Mouse (Mus musculus) forebrain, embryonic 11.5 days (tissue): ENCODE data around the gene Ptgr1. TPM values are rescaled to one million over a fixed set of nuclear protein-coding genes. Genes with fewer than 3 reads are reported as not detected.

ENCODE experiments used
- ATAC-seq: fragments of 200-750 bp; cut with Nextera tagmentation; replicated peaks from 2 replicates; pipeline ENCODE4 v1.8.0; 2017; ENCODE audit warnings: moderate TSS enrichment; ENCODE audit not compliant: low FRiP score
- DNase-seq: peaks from one replicate; pipeline ENCODE4 v3.0.0-alpha.2; 2017; ENCODE audit warnings: low spot score
- H3K27ac ChIP-seq: fragments of 300-500 bp; sonication (generic); 2 replicates; pipeline ENCODE4 v1.5.1; 2014; ENCODE audit warnings: low read depth, low read length
- H3K27me3 ChIP-seq: fragments of 300-500 bp; sonication (generic); 2 replicates; pipeline ENCODE4 v1.6.1; 2014; ENCODE audit warnings: mild to moderate bottlenecking, low read length, mixed read lengths; ENCODE audit not compliant: control insufficient read depth, insufficient read depth
- H3K36me3 ChIP-seq: fragments of 300-500 bp; sonication (generic); 2 replicates; pipeline ENCODE4 v1.6.1; 2014; ENCODE audit warnings: mild to moderate bottlenecking, low read length, moderate library complexity, mixed read lengths; ENCODE audit not compliant: control insufficient read depth, insufficient read depth
- H3K4me1 ChIP-seq: fragments of 300-500 bp; sonication (generic); replicated peaks from 2 replicates; pipeline ENCODE4 v1.6.1; 2014; ENCODE audit warnings: low read length, mixed read lengths; ENCODE audit not compliant: control insufficient read depth, insufficient read depth
- H3K4me2 ChIP-seq: fragments of 300-500 bp; sonication (generic); 2 replicates; pipeline ENCODE4 v1.6.1; 2014; ENCODE audit warnings: low read depth, mild to moderate bottlenecking, low read length, moderate library complexity, mixed read lengths; ENCODE audit not compliant: severe bottlenecking
- H3K4me3 ChIP-seq: fragments of 300-500 bp; sonication (generic); 2 replicates; pipeline ENCODE4 v1.5.1; 2014; ENCODE audit warnings: low read depth, low read length
- H3K9ac ChIP-seq: fragments of 300-500 bp; sonication (generic); 2 replicates; pipeline ENCODE4 v1.6.1; 2014; ENCODE audit warnings: low read length
- H3K9me3 ChIP-seq: fragments of 300-500 bp; sonication (generic); 2 replicates; pipeline ENCODE4 v1.6.1; 2016; ENCODE audit warnings: low read length, mixed read lengths; ENCODE audit not compliant: control insufficient read depth
- WGBS: fragments of 180-500 bp; shearing (Covaris S2); extraction: QIAGEN DNeasy Blood & Tissue Kit; methylation state at CpG from one replicate; pipeline ENCODE4 v1.1.7; 2014; 5-methylcytosine and 5-hydroxymethylcytosine counted together
- polyA plus RNA-seq: library from polyadenylated mRNA; unstranded; fragments of >200 nt; fragmentation: Nextera tagmentation; extraction: Ambion mirVana; gene quantifications from 2 replicates; pipeline ENCODE4 v1.2.1, GENCODE M21; 2014

Ptgr1 gene
- polyA plus RNA-seq, 1 experiment from 2014 or later, result 16.6 TPM

DNA sequence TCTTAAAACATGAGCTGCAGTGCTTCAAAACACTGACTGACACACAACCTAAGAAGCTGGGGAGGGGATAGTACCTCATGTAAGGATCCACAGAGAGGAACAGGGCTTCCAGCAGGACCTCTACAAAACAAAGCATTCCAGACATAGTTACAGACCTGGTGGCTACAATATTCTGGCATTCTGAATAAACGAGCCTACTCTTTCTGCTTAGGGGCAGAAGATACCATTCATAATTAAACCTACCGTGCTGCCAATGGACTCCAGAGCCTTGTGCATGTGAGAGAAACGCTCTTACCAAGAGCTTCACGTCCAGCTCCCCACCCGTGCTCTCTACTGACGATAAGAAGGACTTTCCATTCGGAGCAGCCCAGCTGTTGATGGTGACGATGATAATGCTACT lies 4.1 kb downstream of the Ptgr1 start:
- ATAC-seq (no peak), DNase-seq (no peak)
- 82% methylated on average over 8 of the region's 8 CpGs for WGBS
- no peaks in the 10 kb centered on the region for H3K9me3 ChIP-seq
- no peaks in the 10 kb centered on the region for H3K36me3 ChIP-seq
- no peak overlapping the region for H3K4me2 ChIP-seq
- H3K4me1 ChIP-seq, result peaks cover 4% of the 10 kb centered on the region; the same call in 1 of the 2 replicates
- H3K9ac ChIP-seq, result no peak overlapping the region
- no peaks in the 10 kb centered on the region for H3K27me3 ChIP-seq
- H3K4me3 ChIP-seq, result no peak overlapping the region
- no peak overlapping the region for H3K27ac ChIP-seq

DNA sequence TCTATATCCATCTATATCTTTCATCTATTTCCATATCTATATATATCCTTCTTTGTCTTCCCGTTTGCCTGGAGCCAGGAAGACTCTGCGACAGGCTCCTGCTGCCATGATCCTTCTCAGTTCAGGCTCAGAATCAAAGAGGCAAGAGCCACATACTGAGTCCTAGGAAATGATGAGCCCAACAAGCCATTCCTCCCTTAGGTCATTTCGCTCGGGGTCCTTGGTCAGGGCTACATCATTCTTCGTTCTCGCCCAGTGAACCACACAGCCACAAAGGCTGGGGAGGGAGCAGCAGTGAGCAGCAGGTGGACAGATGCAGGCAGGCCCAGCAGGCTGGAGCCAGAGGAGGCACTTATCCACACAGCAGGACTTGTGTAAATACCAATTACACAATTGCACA lies 5.5 kb downstream of the Ptgr1 start:
- DNase-seq (no peak), ATAC-seq (no peak)
- Histone ChIP-seq H3K9me3 (no peaks in the 10 kb centered on the region), H3K9ac (no peak overlapping the region), H3K4me3 (no peak overlapping the region), H3K27ac (no peak overlapping the region), H3K4me1 (0 out of 2 replicates have a peak, but pooled peaks cover 3% of the 10 kb centered on the region), H3K4me2 (no peak overlapping the region), H3K27me3 (no peaks in the 10 kb centered on the region), H3K36me3 (no peaks in the 10 kb centered on the region)
- 77% methylated on average over 6 of the region's 6 CpGs for WGBS

DNA sequence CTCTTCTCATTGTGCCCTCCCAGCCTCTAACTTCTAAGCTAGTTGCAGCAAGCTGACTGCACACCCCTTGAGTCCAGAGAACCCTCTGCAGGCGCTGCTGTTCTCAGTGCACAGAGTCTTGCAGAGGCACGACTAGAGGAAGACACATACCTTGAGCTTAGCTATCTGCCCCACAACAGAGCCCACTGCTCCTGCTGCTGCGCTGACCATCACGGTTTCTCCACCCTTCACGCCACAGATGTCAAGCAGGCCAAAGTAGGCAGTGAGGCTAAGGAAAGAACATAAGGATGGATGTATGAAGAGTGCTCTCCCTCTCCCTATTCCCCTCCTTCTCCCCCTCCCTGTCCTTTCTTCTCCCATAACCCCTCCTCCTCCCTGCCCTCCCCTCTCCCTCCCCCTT lies 11.2 kb downstream of the Ptgr1 start:
- Histone ChIP-seq H3K36me3 (no peaks in the 10 kb centered on the region), H3K4me1 (no peaks in the 10 kb centered on the region), H3K4me2 (no peak overlapping the region), H3K9ac (no peak overlapping the region), H3K27me3 (no peaks in the 10 kb centered on the region), H3K9me3 (no peaks in the 10 kb centered on the region), H3K4me3 (no peak overlapping the region), H3K27ac (no peak overlapping the region)
- DNase-seq (no peak), ATAC-seq (no peak)
- 82% methylated on average over 5 of the region's 5 CpGs for WGBS

DNA sequence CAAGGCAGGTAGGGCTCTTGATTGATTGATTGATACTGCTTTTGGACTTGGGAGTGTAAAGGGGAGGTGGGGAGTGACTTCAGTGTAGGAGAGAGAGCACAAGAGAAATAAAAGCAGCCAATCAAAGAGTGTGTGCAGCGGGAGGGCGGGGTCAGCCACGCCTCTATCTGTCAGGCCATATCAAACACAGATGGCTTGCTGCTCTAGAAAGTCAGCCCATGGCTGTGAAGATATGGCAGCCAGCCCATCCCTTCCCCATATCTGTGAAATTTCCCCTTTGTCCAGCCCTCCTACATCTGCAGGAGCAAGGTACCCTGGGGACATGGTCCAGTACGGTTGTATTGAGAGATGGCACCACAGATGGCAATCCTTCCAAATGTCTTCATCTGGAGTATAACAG lies 16.2 kb downstream of the Ptgr1 start:
- H3K27ac ChIP-seq, result no peak overlapping the region
- WGBS, result 91% methylated on average over 4 of the region's 4 CpGs
- H3K9ac ChIP-seq, result no peak overlapping the region
- H3K36me3 ChIP-seq, result no peaks in the 10 kb centered on the region
- no peaks in the 10 kb centered on the region for H3K27me3 ChIP-seq
- no peak for ATAC-seq
- no peaks in the 10 kb centered on the region for H3K4me1 ChIP-seq
- no peak overlapping the region for H3K4me2 ChIP-seq
- no peak overlapping the region for H3K4me3 ChIP-seq
- no peaks in the 10 kb centered on the region for H3K9me3 ChIP-seq
- DNase-seq, result no peak

DNA sequence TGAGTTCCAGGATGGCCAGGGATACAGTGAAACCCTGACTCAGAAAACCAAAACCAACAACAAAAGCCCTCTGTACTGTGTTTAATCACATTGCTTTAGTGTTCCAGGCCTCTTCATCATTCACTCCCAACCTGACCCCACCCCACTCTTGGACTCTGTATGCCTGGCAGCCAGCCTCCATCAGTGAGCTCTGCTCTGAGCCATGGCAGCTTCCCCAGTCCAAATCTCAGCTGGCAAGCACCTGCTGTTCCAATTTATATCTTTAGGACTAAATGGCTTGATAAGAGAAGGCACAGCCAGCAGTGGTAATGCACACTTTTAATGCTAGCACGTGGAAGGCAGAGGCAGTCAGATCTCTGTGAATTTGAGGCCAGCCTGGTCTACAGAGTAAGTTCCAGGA lies 21.8 kb downstream of the Ptgr1 start:
- H3K4me2 ChIP-seq, result no peak overlapping the region
- no peak overlapping the region for H3K27ac ChIP-seq
- no peaks in the 10 kb centered on the region for H3K27me3 ChIP-seq
- ATAC-seq, result no peak
- H3K9me3 ChIP-seq, result no peaks in the 10 kb centered on the region
- no peak overlapping the region for H3K9ac ChIP-seq
- no peak for DNase-seq
- no peaks in the 10 kb centered on the region for H3K4me1 ChIP-seq
- no peak overlapping the region for H3K4me3 ChIP-seq
- H3K36me3 ChIP-seq, result no peaks in the 10 kb centered on the region
- WGBS, result 89% methylated on average over 1 of the region's 1 CpGs

DNA sequence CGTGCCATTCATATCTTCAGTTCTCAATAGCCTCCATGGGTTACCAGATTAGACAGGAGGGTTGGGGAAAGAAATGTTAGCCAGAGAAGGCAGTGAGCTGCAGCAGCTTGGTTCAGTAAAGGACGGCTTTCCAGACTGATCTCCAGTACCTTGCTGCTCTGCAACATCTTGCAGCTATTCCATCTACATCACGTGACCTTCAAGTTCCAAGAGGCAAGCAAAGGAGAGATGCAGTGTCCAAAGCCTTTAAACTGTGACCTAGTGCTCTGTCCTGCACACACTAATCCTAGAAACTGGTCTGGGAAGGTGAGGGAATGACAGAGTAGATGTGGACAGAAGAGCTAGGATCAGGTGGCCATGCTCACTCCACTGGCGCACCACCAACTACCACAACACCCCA lies 23.6 kb downstream of the Ptgr1 start:
- Histone ChIP-seq H3K27me3 (no peaks in the 10 kb centered on the region), H3K9me3 (no peaks in the 10 kb centered on the region), H3K27ac (no peak overlapping the region), H3K9ac (no peak overlapping the region), H3K4me1 (no peaks in the 10 kb centered on the region), H3K36me3 (no peaks in the 10 kb centered on the region), H3K4me3 (no peak overlapping the region), H3K4me2 (no peak overlapping the region)
- ATAC-seq, result no peak
- whole genome bisulfite sequencing, result 89% methylated on average over 4 of the region's 4 CpGs
- DNase-seq, result no peak

DNA sequence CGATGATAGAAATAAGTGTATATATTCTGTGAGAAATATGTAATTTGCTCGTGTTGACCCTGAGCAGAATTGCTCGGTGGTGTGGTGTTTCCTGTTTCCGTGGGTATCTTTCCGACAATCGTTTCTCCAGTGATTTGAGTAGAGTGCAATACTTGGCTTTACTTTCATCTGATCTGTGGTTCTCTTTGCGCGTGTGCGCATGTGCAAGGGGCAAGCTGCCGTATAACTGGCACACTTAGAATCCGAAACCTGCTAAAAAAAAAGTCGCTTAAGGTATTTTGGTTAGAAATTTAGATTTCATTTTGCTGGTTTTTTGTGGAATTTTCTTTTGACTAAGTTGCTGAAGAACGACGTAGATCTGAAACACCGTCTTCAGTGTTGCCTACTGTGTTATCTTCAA lies 25.2 kb downstream of the Ptgr1 start:
- no peak overlapping the region for H3K9ac ChIP-seq
- DNase-seq (no peak), ATAC-seq (no peak)
- no peaks in the 10 kb centered on the region for H3K36me3 ChIP-seq
- no peak overlapping the region for H3K4me3 ChIP-seq
- H3K9me3 ChIP-seq, result no peaks in the 10 kb centered on the region
- WGBS, result 93% methylated on average over 15 of the region's 15 CpGs
- H3K27me3 ChIP-seq, result no peaks in the 10 kb centered on the region
- H3K4me2 ChIP-seq, result no peak overlapping the region
- H3K27ac ChIP-seq, result no peak overlapping the region
- no peaks in the 10 kb centered on the region for H3K4me1 ChIP-seq

DNA sequence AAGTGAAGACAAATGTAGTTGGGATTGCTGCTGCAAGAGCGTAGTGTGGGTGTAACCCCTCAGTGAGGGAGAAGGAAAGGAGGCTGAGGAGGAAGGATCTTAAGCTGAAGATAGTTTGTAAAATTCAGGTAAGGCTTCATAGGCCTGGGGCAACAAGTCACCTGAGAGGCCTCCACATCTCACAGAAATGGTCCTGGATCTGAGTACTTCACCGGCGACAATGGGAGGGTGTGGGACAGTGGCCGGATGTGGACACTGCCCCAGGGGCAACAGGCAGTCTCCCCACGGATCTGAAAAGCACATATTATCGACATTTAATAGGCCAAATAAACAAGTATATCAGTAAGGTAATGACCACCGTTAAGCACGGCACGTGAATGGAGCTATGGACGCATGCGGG lies 34.3 kb downstream of the Ptgr1 start:
- Histone ChIP-seq H3K9me3 (no peaks in the 10 kb centered on the region), H3K27me3 (no peaks in the 10 kb centered on the region), H3K36me3 (no peaks in the 10 kb centered on the region), H3K4me1 (no peaks in the 10 kb centered on the region), H3K27ac (no peak overlapping the region), H3K9ac (no peak overlapping the region), H3K4me2 (no peak overlapping the region), H3K4me3 (no peak overlapping the region)
- 90% methylated on average over 11 of the region's 11 CpGs for WGBS
- DNase-seq (no peak), ATAC-seq (no peak)

DNA sequence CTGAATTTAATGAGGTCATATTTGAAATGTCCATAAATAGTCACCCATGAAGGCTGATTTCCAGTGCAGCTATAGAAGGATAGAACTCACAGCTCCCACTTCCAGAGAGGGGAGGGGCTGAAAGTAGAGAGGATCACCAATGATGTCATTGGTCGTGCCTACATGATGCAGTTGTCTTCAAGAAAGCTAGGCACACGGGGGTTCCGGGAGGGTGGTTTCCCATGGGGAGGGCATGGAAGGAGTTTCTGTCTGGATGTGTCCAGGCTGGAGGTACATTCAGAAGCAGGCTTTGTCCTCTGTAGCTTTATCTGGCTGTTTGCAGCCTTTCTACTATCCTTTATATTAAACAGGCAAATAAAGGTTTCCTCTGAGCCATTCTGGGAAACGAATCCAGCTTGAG lies 38.5 kb downstream of the Ptgr1 start:
- Histone ChIP-seq H3K27ac (no peak overlapping the region), H3K27me3 (no peaks in the 10 kb centered on the region), H3K36me3 (no peaks in the 10 kb centered on the region), H3K4me3 (no peak overlapping the region), H3K9ac (no peak overlapping the region), H3K4me1 (peaks cover 2% of the 10 kb centered on the region; the same call in 1 of the 2 replicates), H3K4me2 (no peak overlapping the region), H3K9me3 (no peaks in the 10 kb centered on the region)
- 87% methylated on average over 4 of the region's 4 CpGs for WGBS
- ATAC-seq, result no peak
- no peak for DNase-seq
